Mouse (Mus musculus) heart, postnatal 0 days (tissue): ENCODE results near the gene Eml3. TPM values are rescaled to one million over a fixed set of nuclear protein-coding genes. Genes with fewer than 3 reads are reported as not detected.

Source experiments
- ATAC-seq: fragments of 200-750 bp; cut with Nextera tagmentation; 2 replicates; pipeline ENCODE4 v1.8.0; 2017; ENCODE audit warnings: low read depth, moderate number of reproducible peaks, moderate library complexity; ENCODE audit not compliant: insufficient read depth
- DNase-seq: peaks from one replicate; pipeline ENCODE4 v3.0.0-alpha.2; 2016; ENCODE audit warnings: low spot score
- H3K27ac ChIP-seq: fragments of 300-500 bp; sonication (generic); 2 replicates; pipeline ENCODE4 v1.5.1; 2014; ENCODE audit warnings: low read depth, mild to moderate bottlenecking
- H3K27me3 ChIP-seq: fragments of 300-500 bp; sonication (generic); 2 replicates; pipeline ENCODE4 v1.6.1; 2014; ENCODE audit warnings: low read length, mixed read lengths; ENCODE audit not compliant: control insufficient read depth, insufficient read depth
- H3K36me3 ChIP-seq: fragments of 300-500 bp; sonication (generic); replicated peaks from 2 replicates; pipeline ENCODE4 v1.6.1; 2014; ENCODE audit warnings: low read length, mixed read lengths; ENCODE audit not compliant: control insufficient read depth, insufficient read depth
- H3K4me1 ChIP-seq: fragments of 300-500 bp; sonication (generic); 2 replicates; pipeline ENCODE4 v1.6.1; 2014; ENCODE audit warnings: antibody characterized with exemption; ENCODE audit not compliant: control insufficient read depth, insufficient read depth
- H3K4me2 ChIP-seq: fragments of 300-500 bp; sonication (generic); 2 replicates; pipeline ENCODE4 v1.6.1; 2014; ENCODE audit warnings: low read depth, mild to moderate bottlenecking, low read length, moderate library complexity
- H3K4me3 ChIP-seq: fragments of 300-500 bp; sonication (generic); 2 replicates; pipeline ENCODE4 v1.5.1; 2014; ENCODE audit warnings: low read depth, low read length
- H3K9ac ChIP-seq: fragments of 300-500 bp; sonication (generic); replicated peaks from 2 replicates; pipeline ENCODE4 v1.6.1; 2014; ENCODE audit warnings: low read depth, low read length, mixed read lengths
- H3K9me3 ChIP-seq: fragments of 300-500 bp; sonication (generic); replicated peaks from 2 replicates; pipeline ENCODE4 v1.6.1; 2016; ENCODE audit warnings: low read length; ENCODE audit not compliant: control insufficient read depth
- CTCF ChIP-seq: IDR thresholded peaks from 2 replicates; pipeline ENCODE4 v1.5.1; 2016; ENCODE audit warnings: antibody characterized with exemption, control low read depth, low read depth
- EP300 ChIP-seq: IDR thresholded peaks from 2 replicates; pipeline ENCODE4 v1.6.1; 2016; ENCODE audit warnings: antibody characterized with exemption, low read depth
- WGBS: fragments of 180-500 bp; shearing (Covaris S2); extraction: QIAGEN DNeasy Blood & Tissue Kit; methylation state at CpG from one replicate; pipeline ENCODE4 v1.1.7; 2014; 5-methylcytosine and 5-hydroxymethylcytosine counted together
- polyA plus RNA-seq: library from polyadenylated mRNA; unstranded; fragments of >200 nt; fragmentation: Nextera tagmentation; extraction: Ambion mirVana; gene quantifications from 2 replicates; pipeline ENCODE4 v1.2.1, GENCODE M21; 2015
- total RNA-seq: library from RNA; depleted of rRNA; stranded (reverse); fragments of >200 nt; gene quantifications from 2 replicates; pipeline ENCODE4 v1.2.3, GENCODE M21; 2014; ENCODE audit warnings: low replicate concordance

Eml3 gene
- total and polyA plus RNA-seq, 2 experiments from 2014 or later, result 9.6 to 21.0 TPM

DNA sequence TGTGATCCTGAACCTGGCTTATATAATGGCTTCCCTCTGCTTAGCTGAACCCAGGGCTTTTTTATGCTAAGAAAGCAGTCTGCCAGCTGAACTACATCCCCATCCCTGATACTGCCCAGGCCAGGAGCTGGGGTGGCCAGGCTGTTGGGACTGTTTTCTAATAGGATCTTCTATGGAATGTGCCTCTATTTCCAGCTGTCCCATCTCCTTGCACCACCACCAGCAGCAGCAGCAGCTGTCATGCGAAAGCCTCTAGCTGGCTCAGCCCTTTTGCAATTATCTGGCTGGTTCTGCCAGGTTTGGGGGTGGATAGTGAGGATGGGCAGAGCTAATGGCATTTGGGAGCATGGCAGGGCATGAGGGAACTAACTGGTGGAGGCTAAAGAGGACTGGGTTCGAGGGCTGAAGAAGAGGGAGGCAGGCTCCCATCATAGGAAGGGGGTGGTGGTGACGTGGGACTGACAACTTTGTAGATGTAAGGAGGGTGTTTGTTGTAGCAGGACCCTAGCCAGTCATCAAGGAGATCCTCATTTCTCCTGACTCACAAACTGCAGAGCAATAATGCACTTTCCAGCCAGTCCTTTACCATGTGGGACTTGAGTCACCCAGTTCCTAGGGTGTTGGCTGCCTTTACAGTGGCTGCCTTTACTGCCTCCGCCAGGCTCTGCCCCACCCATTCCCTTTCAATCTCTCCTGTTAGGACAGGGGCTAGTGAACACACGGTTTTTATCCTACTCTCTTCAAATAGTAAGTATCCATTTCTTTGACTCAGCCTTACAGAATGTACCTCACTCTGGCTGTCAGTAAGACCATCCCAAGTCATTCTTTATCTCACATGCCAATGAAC, 53.2 kb downstream of the Eml3 start:
- no peak overlapping the region for H3K4me3 ChIP-seq
- TF ChIP-seq EP300, result no peak
- TF ChIP-seq CTCF, result no peak
- 0 out of 2 replicates have a peak overlapping the region, but pooled peaks have one; percentile 12 for H3K9ac ChIP-seq
- H3K4me2 ChIP-seq, result no peak overlapping the region
- no peaks in the 10 kb centered on the region for H3K27me3 ChIP-seq
- H3K9me3 ChIP-seq, result no peaks in the 10 kb centered on the region
- 41% methylated on average over 5 of the region's 5 CpGs for WGBS
- DNase-seq (no peak), ATAC-seq (no peak)
- H3K4me1 ChIP-seq, result peaks cover 54% of the 10 kb centered on the region
- peaks cover 21% of the 10 kb centered on the region for H3K36me3 ChIP-seq
- H3K27ac ChIP-seq, result peak overlapping the region; percentile 69

DNA sequence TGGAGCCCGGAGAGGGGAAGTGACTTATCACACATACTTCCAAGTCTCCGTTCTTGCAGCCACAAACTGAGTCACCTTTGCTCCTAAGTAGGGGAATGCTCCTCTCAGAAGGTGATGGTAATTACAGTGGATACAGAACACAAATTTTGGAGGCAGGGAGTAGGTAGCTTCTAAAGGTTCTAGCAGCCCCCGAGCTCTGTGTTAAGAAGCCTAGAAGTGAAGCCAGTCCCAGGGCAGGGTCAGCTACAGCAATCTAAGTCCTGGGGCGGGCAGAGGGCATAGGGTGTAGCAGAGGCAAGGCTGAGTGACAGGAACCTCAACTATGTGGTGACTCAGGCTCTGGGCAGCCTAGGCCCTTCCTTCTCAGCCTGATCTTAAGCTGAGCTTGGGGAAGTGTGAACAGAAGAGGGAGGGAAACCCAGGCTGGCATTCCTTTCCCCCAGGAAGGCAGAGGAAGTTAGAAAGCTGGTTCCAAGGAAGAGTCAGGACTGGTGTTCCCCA, 53.8 kb downstream of the Eml3 start:
- 0 out of 2 replicates have a peak, but pooled peaks have one; percentile 16 for ATAC-seq
- peak; percentile 46 for DNase-seq
- Histone ChIP-seq H3K27me3 (no peaks in the 10 kb centered on the region), H3K4me1 (peaks cover 60% of the 10 kb centered on the region), H3K27ac (peak overlapping the region; percentile 69), H3K36me3 (peaks cover 14% of the 10 kb centered on the region), H3K4me2 (no peak overlapping the region), H3K4me3 (no peak overlapping the region), H3K9ac (0 out of 2 replicates have a peak overlapping the region, but pooled peaks have one; percentile 12), H3K9me3 (no peaks in the 10 kb centered on the region)
- no peak for TF ChIP-seq EP300
- TF ChIP-seq CTCF, result no peak
- WGBS, result 14% methylated on average over 4 of the region's 4 CpGs

DNA sequence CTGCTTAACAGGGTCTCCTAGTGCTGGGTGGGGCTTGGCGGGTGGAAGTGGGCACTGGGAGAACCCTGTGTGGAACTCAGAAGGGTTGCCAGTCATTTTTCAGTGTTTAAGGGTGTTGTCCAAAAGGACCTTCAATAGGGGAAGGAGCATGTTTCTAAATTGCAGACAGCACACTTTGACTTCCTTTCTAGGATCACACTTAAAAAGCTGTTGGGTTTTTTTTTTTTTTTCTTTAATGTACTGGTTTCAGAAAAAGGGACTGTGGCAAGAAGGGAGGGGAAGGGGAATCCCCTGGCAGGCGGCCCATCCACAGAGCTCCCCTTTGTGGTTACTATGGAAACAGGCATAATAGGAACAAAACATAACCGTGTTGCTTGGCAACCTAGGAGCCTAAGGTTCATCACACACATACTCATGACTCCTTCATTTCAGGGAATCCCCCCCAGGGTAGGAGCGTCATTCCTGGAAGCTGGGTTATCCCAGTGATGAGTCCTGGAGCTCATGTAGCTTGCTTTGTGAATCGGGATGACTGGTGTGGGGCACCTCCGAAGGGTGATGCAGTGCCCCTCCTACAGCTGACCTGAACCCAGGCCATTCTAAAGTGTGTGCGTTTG, 55.0 kb downstream of the Eml3 start:
- Histone ChIP-seq H3K27me3 (no peaks in the 10 kb centered on the region), H3K27ac (peak overlapping the region; percentile 69), H3K9me3 (no peaks in the 10 kb centered on the region), H3K4me3 (no peak overlapping the region), H3K4me2 (no peak overlapping the region), H3K4me1 (peaks cover 65% of the 10 kb centered on the region), H3K36me3 (peaks cover 2% of the 10 kb centered on the region), H3K9ac (no peak overlapping the region)
- ATAC-seq, result no peak
- DNase-seq, result peak; percentile 86
- WGBS, result 23% methylated on average over 7 of the region's 7 CpGs
- TF ChIP-seq CTCF, result no peak
- TF ChIP-seq EP300, result no peak

DNA sequence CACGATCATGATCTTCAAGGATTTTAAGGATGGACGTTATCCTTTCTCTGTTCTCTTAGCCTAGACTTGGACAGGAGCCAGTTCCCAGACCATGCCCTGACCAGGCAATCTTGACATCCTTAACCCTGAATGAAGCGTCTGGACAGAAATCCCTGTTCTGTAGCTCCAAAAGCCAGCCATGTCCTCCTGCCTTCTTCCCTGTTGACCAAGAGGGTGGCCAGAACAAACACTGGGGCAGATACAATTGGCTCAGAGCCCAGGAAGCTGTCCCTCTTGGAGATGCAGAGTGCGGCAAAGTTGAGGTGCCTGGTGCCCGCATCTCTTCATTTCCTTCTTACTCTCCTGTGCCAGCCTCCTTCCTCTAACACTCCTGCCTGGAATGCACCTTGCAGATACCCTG, 56.5 kb downstream of the Eml3 start:
- 30% methylated on average over 5 of the region's 5 CpGs for WGBS
- H3K4me2 ChIP-seq, result no peak overlapping the region
- no peak for ATAC-seq
- no peaks in the 10 kb centered on the region for H3K9me3 ChIP-seq
- no peak overlapping the region for H3K4me3 ChIP-seq
- H3K4me1 ChIP-seq, result peaks cover 65% of the 10 kb centered on the region
- DNase-seq, result no peak
- H3K27ac ChIP-seq, result no peak overlapping the region
- no peaks in the 10 kb centered on the region for H3K27me3 ChIP-seq
- TF ChIP-seq EP300 (no peak), CTCF (no peak)
- no peak overlapping the region for H3K9ac ChIP-seq
- no peaks in the 10 kb centered on the region for H3K36me3 ChIP-seq

DNA sequence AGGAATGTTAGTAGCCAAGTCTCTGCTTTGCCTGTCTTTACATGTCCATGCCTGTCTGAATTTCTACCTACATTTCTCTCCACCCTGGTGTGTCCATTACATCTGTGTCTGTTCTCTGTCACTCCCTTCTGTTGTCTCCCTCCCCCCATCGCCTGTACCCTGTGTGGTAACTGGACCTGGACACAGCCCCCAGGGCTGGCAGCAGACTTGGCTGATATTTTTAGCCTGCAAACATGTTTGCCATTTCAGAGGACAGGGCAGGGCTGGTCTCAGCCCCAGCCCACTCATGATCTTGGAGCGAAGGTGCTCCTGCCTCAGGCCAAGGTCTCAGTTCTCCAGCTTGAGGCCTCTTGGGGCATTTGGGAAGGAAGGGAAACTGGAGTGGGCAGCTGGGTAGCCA, 58.5 kb downstream of the Eml3 start:
- TF ChIP-seq CTCF, result no peak
- no peak for TF ChIP-seq EP300
- 26% methylated on average over 2 of the region's 2 CpGs for WGBS
- DNase-seq (peak; percentile 78), ATAC-seq (peak; percentile 34)
- Histone ChIP-seq H3K27ac (peak overlapping the region; percentile 97), H3K27me3 (no peaks in the 10 kb centered on the region), H3K36me3 (no peaks in the 10 kb centered on the region), H3K9ac (peak overlapping the region; percentile 13; the same call in 1 of the 2 replicates), H3K4me3 (no peak overlapping the region), H3K4me2 (peak overlapping the region; percentile 71; the same call in 1 of the 2 replicates), H3K4me1 (peaks cover 69% of the 10 kb centered on the region), H3K9me3 (no peaks in the 10 kb centered on the region)
